Mouse (Mus musculus): ENCODE measurements around the gene Prph2. TPM values are rescaled to one million over a fixed set of nuclear protein-coding genes. Genes with fewer than 3 reads are reported as not detected.
A peak's percentile ranks its signal among the peaks of the same experiment; 100 is the strongest.

Gene Prph2
- polyA plus RNA-seq, 2 experiments from 2014 or later: not detected

DNA sequence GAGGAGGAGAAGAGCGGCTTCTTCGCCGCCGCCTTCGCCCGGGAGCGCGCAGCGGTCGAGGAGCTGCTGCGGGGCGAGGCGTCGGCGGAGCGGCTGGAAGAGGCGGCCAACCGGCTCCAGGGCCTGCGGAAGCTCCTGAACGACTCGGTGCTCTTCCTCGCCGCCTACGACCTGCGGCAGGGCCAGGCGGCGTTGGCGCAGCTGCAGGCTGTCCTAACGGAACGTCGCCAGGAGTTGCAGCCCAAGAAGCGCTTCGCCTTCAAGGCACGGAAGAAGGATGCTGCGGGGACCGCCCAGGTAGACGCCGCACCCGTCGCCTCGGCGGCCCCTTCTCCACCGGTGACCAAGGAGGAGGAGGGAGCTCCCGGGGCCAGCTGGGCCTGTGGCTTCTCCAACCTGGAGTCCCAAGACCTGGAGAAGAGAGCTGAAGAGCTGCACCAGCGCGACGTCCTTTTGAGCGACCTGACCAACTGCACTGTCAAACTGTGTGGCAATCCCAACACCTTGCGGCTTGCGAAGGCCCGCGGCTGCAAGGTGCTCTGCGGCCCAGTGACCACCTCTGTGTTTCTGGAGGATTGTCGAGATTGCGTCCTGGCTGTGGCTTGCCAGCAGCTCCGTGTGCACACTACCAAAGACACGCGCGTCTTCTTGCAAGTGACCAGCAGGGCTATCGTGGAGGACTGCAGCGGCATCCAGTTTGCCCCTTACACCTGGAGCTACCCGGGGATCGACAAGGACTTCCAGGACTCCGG is 19.2 kb upstream of the Prph2 start:
- peak; percentile 19 for ATAC-seq

DNA sequence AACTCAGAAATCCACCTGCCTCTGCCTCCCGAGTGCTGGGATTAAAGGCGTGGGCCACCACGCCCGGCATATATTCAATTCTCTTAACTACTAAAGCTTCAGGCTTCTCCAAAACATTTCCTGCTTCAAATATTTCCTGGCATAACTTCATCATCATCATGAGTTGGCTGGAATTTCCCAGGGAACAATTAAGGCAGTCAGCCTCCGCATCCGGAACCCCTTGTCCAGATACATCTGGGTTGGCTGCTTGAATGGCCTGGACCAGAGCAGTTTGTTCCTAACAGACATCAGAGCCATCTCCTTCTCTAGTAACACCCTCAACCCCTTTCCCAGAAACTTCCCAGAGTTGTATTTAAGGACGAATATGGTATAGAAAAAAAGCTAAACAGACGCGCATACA is 14.8 kb upstream of the Prph2 start:
- ATAC-seq: no peak

DNA sequence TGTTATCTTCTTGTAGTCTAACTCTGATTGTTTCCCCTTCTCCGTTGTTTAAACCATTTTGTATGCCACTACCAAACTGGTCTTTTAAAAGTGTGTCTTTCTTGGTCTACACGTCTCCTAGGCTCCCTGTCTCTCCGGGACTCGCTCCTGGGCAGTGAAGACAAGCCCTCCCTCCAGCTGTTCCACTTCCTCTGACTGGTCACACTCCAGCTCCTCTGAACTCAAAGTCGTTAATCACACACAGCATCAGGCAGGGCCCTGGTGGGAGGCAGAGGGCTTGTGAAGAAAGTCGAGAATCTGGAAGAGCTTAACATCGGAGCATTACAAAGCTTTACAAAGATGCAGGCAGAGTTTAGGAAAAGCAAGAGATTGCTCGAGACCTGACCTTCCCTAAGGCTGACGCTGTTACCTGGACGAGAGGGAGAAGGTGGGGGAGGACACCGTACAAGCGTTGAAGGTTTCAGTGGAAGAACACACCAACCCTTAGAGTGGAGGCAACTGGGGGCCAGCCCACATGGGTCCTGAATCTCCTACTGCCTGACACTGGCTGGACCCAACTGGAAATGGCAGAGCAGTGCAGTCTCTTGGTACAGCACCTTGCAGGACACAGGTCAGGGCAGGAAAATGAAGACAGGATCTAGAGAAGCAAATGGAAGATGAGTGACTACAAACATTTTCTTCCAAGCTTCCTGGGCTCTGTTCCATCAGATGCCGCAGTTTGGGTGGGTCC is 12.9 kb upstream of the Prph2 start:
- ATAC-seq: no peak

DNA sequence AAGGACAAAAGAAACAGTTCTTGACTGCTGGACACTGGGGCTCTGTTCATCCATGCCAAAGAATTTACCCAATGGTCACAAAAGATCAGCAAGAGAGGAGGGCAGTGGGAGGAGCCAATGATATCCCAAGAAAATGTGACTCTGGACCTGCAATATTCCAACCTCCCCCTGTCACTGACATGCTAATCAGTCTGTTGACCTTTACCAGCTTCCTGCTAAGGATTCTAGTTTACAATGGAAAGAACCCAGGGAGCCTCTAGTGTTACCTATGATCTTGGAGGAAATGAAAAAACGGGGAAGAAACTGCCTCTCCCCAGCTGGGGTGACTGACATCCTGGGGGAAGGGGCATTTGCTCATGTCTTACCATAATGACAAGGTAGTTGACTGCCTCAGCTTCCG is 9.3 kb upstream of the Prph2 start:
- ATAC-seq: no peak

DNA sequence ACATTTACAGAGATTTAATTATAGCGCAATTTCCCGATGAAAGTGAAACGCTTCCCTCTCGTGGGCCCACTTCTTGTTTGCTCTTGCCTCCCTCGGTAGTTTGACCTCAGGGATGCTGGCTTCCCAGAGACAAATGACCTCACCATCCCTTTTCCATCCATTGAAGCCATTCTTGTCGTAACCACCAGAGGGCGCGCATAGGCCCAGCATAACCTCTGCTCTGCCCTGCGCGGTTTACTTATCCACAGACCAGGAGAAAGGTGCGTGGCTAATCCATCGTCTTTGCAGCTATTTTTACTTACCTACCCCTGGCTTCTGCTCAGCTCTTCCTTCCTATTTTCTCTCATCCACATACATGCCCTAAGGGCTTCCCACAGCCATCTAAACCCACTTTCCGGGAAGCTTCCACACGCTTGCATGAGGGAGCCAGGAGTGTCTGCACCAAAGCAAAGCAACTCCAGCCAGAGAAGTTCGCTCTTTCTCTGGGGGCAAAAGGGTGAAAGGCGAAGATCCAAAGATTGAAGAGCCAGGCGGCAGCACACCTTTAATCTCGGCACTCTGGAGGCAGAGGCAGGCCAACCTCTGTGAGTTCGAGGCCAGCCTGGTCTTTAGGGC is 6.3 kb upstream of the Prph2 start:
- ATAC-seq: peak; percentile 40

DNA sequence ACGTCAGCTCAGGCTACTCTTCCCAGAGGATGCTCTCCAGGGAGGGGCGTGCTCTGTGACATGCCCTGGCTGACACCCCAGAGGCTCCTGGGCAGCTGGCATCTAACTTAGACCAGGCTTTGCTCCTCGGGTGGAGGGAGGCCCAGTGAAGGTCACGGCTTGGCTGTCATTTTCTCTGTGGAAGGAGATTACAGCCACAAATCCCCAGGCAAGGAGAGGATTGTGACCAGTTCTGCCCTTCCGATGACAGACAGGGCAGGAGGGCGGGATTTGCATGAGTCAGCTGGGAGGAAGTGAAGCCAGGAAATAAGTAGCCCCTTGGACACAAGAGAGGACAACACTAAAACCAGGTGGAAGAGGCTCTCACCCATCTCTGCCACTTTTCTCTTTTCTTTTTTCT is 2.1 kb downstream of the Prph2 start:
- no peak for ATAC-seq

DNA sequence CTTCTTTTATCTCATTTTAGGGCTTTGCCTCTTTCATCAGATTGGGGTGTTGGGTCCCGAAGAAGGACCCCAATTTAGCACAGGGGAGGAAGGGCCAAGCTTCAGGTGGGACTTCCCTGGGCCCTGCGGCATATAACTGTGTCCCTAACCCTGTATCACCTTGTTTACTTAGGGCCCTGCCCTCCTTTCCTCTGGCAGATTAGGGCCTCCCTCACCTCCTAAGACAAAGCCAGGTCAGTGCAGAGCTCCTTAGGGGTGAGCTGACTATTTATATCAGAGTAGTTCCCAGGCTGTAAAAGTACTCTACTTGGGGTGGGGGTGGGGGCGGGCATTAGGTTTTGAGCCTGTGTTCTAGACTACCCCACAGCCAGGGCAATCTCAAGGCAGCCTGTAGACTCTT is 4.9 kb downstream of the Prph2 start:
- ATAC-seq: no peak

DNA sequence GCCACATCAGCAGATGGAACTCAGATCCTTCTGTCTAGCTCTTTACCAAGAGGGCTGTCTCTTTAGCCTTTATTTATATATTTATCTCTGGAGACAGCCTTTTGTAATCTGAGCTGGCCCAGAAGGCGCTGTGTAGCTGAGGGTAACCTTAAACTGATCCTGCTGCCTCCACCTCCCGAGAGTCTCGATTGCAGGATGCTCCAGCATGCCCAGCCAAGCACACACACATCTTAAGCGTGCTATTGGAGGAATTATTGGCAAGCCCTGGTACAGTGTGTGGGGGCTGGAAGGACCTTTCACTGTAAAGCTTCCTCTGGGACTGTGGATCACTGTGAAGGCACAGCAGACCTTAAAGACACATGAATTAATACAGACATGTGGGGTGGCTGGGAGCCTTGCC is 8.7 kb downstream of the Prph2 start:
- no peak for ATAC-seq

DNA sequence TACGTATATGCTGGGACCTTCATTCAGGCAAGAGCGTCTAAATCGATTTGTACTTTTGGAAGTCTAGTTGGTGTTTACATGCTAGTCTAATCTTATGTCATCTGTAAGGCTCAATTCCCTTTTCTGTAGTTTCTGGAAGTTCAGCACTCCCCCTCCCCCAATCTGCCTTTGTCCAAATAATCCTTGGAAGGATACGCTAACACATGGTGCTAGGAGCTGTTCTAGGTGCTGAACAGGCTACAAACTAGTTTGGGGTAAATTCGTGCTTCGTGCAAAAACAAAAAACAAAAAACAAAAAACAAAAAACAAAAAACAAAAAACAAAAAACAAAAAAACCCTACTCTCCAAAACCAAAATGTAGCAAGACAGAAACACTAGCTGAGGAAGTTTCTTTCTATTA is 10.6 kb downstream of the Prph2 start:
- ATAC-seq: no peak

DNA sequence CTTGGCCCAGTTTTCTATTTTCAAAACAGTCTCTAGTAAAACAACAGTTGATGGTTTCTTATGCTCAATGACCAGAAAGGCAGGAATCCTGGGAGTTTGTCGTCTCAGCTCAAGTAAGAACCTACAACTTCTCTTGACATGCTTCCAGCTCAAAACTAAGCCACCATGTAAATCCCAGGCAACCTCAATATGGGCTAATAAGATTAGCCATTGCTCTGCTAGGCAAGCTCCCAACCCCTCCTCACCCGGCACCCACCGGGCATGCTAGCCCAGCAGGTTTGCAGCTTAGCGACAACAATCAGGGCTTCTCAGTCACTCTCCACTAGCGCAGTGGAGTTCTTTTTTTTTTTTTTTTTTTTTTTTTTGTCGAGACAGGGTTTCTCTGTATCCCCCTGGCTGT is 15.9 kb downstream of the Prph2 start:
- ATAC-seq: no peak

DNA sequence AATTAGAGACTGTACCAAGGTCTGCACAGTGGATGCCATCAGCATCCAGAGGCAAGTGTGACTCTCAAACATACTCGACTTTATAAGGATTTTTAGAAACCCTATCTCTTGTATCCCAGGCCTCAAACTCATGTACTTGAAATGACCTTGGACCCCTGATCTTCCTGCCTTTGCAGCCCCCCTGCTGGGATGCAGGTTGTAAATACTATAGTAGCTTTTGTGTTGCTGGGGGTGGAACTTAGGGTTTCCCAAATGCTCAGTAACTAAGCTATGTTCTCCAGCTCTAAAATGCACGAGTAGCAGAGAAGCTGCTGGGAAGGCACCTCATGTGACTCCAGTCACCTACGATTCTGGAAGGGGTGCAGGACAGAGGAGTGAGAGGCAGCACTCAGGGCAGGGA is 16.7 kb downstream of the Prph2 start:
- no peak for ATAC-seq

DNA sequence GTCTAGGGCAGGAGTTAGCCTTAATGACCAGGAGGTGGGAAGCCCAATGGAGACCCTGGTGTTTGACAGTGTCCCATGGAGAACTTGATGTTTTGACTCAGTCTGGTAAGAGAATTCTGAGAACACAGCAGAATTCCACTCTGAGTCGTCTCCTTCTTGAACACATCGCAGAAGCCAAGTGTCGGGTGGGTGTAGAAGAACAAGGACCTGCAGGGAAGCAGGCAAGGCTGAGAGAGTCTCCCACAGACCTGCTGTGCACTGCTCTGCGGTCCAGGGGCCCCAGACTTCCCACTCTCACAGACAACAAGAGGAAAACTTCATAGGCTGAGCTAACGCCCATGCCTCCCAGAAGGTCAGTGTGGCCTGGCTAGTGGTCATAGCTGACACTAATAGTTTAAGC is 17.5 kb downstream of the Prph2 start:
- ATAC-seq: no peak

DNA sequence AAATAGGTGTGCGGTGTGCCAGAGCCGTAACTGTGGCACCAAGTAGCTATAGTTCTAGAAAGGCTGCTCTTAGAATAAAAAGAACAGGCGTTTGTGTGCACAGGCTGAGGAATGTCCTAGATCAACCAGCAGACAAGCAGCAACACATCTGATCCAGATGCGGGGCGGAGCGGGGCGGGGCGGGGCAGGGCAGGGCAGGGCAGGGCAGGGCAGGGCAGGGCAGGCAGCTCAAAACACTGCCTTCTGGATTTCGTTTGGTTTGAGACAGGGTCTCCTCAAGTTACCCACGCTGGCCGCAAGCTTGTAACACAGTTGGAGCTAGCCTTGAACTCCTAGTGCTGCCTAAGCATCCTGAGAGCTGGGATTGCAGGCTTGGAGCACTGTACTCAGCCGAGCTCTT is 19.0 kb downstream of the Prph2 start:
- ATAC-seq: no peak

DNA sequence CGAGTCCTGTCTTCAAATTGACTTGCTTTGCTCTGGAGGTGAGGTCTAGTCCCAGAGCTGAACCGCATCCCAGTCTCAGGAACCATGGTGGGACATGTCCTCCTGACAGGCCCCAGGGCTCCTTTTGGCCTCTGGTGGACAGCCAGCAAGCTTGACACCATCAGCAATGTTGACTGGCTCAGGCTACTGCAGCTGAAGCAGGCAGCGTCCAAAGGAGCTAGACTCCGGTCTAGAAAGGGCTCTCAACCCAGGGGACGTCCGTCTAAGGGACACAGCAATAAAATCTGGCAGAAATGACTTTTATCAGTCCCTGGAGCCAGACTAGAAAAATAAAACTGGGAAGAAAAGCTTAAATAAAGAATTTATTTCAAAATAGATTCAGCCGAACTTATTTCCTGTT is 19.6 kb downstream of the Prph2 start:
- ATAC-seq: no peak

DNA sequence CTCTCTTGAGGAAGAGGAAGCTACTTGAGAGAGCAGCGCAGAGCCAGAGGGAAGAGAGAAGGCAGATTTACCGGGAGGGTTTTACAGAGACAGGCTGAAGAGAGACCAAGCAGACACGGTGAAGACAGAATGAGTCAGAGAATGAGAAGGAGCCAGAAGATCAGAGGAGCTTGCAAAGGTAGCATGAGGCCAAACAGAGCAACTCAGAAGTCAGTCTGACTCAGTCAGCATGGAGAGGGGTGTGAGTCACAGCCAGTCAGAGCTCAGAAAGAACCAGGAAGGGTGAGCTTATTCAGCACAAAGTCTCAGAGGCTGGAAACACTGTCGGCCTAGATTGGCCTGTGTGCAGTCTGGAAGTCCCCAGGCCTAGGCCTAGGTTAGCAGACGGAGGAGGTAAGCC is 22.7 kb downstream of the Prph2 start:
- ATAC-seq: no peak

DNA sequence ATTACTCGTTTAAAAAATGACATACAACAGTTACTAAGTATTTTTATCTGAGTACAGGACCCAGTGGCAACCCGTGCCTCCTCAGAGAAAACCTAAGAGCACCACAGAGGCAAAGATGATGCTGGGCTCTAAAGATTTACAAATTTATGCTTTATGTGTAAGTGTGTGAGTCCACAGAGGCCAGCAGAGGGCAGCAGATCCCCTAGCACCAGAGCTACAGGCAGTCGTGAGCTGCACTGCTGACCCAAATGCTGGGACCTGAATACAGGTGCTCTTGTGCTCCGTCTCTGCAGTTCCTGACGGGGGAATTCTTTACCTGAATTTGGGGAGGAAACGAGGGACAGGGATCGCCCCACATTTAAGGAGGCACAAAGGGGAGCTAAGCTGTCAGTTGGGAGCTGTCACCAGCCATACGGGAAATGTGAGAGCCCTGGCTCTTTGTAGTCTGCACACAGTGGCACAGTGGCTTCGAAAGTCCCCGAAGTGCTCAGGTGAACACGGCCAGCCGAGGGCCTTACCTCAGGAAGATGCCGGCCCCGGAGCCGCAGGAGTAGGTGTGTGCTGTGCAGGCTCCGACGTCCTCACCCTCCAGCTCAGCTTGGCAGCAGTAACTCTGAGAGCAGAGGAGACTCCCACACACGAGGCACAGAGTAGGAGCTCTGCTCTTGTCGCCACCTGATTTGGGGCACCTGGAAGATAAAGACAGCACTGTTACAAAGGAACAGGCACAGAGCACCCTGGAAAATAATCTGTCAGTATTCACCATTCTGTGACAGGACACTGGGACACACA is 23.5 kb downstream of the Prph2 start:
- ATAC-seq: no peak

DNA sequence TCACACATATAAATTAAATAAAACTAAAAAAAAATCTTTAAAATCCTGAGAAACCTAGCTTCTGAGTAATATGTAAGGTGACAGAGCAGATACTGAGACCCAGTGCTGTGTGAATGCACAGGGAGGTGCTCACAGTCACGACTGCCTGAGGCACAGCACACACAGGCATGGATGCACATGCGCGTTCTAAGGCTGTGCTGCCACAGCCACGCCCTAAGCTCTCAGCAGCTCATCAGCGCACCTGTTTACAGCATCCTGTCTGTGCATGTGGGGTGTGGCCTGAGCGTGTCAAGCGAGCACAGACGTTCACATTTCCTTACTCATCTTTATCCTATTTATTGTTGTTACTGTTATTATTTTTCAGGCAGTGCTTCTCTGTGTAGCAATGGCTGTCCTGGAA is 30.2 kb downstream of the Prph2 start:
- ATAC-seq: no peak

DNA sequence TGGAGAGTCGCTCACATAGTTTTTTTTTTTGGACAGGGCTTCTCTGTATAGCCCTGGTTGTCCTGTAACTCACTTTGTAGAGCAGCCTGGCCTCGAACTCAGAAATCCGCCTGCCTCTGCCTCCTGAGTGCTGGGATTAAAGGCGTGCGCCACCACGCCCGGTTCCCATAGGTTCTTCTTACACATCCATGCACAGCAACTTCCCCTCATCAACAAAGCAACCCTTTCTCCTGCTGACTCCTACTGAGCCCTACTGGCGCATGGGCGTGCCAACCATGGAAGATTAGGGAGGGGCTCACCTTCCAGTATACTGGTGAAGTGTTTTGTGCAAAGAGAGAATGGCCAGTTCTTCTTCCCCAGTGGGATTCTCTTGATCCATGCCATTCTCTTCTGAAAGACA is 32.2 kb downstream of the Prph2 start:
- no peak for ATAC-seq

DNA sequence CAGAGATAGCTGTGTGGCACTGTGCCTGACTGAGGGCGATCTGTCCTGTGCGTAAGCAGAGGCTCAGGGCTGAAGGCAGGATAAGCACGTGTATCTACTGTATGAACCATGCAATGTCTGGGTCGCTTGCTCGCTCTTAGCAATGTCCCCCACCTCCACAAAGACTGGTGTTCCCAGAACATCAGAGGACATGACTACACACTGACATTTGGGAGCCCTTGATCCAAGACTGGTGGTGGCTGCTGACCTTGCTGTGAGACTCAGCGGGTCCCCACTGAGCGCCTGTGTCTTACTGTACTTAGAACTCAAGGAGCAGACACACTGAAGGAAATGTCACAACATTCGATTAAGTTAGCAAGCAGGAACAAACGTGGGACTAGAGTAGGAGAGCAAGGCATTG is 36.0 kb downstream of the Prph2 start:
- ATAC-seq: no peak

DNA sequence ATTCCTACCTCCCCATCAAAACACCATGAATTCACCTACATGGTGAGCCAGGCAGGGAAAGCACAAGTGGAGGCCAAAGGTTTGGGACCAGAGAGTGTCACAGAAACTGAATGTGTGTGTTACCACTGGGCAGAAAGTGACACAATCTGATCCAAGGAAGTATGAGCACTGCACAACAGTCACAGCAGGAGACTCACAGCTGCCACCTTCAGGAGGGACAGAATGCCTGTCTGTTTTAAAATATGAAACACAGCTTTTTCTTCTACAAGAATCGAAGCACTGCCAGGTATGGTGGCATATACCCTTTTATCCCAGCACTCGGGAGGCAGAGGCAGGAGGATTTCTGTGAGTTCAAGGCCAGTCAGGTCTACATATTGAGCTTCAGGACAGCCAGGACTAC is 47.8 kb downstream of the Prph2 start:
- no peak for ATAC-seq

DNA sequence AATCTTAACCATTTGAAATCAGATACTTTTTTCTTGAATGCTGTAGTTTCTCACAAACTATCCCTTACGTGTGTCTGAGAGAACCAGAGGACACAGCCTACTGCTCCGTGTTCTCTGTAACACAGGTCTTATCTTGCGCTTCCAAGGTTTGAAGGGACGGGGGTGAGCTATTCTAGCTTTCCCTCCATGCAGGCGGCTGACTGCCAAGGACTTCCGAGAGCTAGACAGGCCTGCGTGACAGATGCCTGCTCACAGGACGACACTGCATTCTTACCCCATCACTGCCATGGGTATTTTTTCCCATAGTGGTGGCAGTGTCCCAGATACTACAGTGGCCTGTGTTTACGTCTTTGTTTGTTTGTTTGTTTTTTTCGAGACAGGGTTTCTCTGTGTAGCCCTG is 50.0 kb downstream of the Prph2 start:
- ATAC-seq: no peak

DNA sequence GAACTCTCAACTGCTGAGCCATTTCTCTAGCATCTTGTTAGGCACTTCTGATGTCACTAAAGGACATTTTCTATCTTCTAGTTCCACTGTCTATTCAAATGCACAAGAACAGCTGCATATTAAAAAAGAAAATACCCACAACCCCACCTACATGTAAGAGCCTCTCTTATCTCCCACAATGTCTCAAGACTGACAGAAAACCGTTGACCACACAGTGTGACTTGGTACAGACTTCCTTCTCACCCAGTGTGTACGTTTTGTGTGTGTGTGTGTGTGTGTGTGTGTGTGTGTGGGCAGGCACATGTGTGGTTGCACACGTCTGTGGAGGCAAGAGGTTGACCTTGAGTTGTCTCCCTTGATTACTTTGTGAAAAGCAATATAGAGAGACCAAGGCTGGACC is 51.9 kb downstream of the Prph2 start:
- no peak for ATAC-seq

DNA sequence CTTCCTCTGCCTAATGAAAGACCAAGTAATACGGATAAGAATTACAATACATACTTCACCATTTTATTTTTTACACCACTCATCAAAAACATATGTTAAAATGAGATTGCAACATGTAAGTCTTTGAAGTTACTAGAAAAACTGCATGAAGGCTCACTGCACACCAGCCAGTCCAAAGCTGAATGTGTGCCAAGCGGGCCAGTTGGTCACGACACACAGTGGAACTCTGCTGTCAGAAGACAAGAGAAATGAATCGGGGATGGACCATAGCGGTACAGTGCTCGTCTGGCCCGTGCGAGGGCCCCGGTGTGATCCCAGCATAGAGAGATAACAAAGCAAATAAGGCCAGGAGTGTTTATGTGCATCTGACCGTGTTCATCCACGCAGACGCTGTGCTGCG is 52.9 kb downstream of the Prph2 start:
- ATAC-seq: no peak
